In genomic region chr15:100870001-100870774, GRCm38 (mm10) we compare ENCODE assay signal across 8 mouse cellular contexts. TPM values are rescaled to one million over a fixed set of nuclear protein-coding genes. Genes with fewer than 3 reads are reported as not detected.
DNase-seq lines count a peak whose midpoint lies in the region; ATAC-seq and TF ChIP-seq lines count a peak whose summit lies in the region.

No protein-coding gene starts in this region.

- peak overlapping the region; percentile 92 for H3K4me2 ChIP-seq in kidney, embryonic 15.5 days
- H3K4me2 ChIP-seq in neural tube, embryonic 11.5 days (ENCODE audit: low read depth): peak overlapping the region; percentile 78

- H3K36me3 ChIP-seq in kidney, embryonic 15.5 days: no peaks in the 10 kb centered on the region
- H3K36me3 ChIP-seq in neural tube, embryonic 11.5 days (ENCODE audit: control insufficient read depth, insufficient read depth, low read length): no peaks in the 10 kb centered on the region

- 2% methylated on average over 49 of the region's 66 CpGs for WGBS in kidney, embryonic 15.5 days
- 3% methylated on average over 39 of the region's 66 CpGs for WGBS in neural tube, embryonic 11.5 days

- H3K27me3 ChIP-seq in kidney, embryonic 15.5 days: peaks cover 63% of the 10 kb centered on the region
- peaks cover 16% of the 10 kb centered on the region for H3K27me3 ChIP-seq in neural tube, embryonic 11.5 days (ENCODE audit: control insufficient read depth, insufficient read depth, low read length)

- H3K4me1 ChIP-seq in cortical plate, adult 2 months (ENCODE audit: control insufficient read depth, insufficient read depth, low read length): no peaks in the 10 kb centered on the region; the same call in 1 of the 2 replicates
- H3K4me1 ChIP-seq in kidney, embryonic 15.5 days: peaks cover 34% of the 10 kb centered on the region
- peaks cover 16% of the 10 kb centered on the region for H3K4me1 ChIP-seq in neural tube, embryonic 11.5 days (ENCODE audit: control insufficient read depth, insufficient read depth, low read length)

- TF ChIP-seq CTCF in cortical plate, adult 2 months (IDR thresholded peaks at IDR 0.05; ENCODE audit: extremely low read depth, insufficient read depth, low read length): 0 out of 2 replicates have a peak, but pooled peaks have one; percentile 0

- DNase-seq in kidney, adult 18-20 months: peak; percentile 28
- no peak for DNase-seq in kidney, adult 11 months
- DNase-seq in gastrocnemius, postnatal 4 days (ENCODE audit: low spot score in 2 of 2): peak; percentile 57 to 58
- DNase-seq in liver: peak; percentile 51
- peak; percentile 92 for DNase-seq in neural tube, embryonic 11.5 days (ENCODE audit: low spot score)
- DNase-seq in testis, postnatal 14 days (ENCODE audit: low spot score): peak; percentile 66

- TF ChIP-seq POLR2A in cortical plate, adult 2 months (IDR thresholded peaks at IDR 0.05; ENCODE audit: extremely low read depth, insufficient read depth, low read length): peak; percentile 24; the same call in 1 of the 2 replicates

- peak; percentile 75 for ATAC-seq in kidney, embryonic 15.5 days (replicated peaks; ENCODE audit: low FRiP score)
- peak; percentile 75 for ATAC-seq in neural tube, embryonic 11.5 days (ENCODE audit: insufficient read depth, low FRiP score, low TSS enrichment)

- H3K9ac ChIP-seq in kidney, embryonic 15.5 days: peak overlapping the region; percentile 38; the same call in 1 of the 2 replicates
- H3K9ac ChIP-seq in neural tube, embryonic 11.5 days (ENCODE audit: low read length): peak overlapping the region; percentile 52

- no peaks in the 10 kb centered on the region for H3K9me3 ChIP-seq in kidney, embryonic 15.5 days (replicated peaks)
- H3K9me3 ChIP-seq in neural tube, embryonic 11.5 days (ENCODE audit: control insufficient read depth, low read length): no peaks in the 10 kb centered on the region

- H3K4me3 ChIP-seq in cortical plate, adult 2 months (ENCODE audit: insufficient read depth, low read length): peak overlapping the region; percentile 67
- H3K4me3 ChIP-seq in kidney, embryonic 15.5 days (replicated peaks): peak overlapping the region; percentile 83
- H3K4me3 ChIP-seq in neural tube, embryonic 11.5 days (ENCODE audit: low read depth, low read length): peak overlapping the region; percentile 84

- H3K27ac ChIP-seq in cortical plate, adult 2 months (ENCODE audit: insufficient read depth, low read length): peak overlapping the region; percentile 42
- H3K27ac ChIP-seq in kidney, embryonic 15.5 days: no peak overlapping the region
- peak overlapping the region; percentile 82; the same call in 1 of the 2 replicates for H3K27ac ChIP-seq in neural tube, embryonic 11.5 days (ENCODE audit: low read depth, low read length)

RNA-seq across cellular contexts. Expression of gene Scn8a, which starts 0.5 kb away (rescaled TPM):
- polyA plus RNA-seq in cortical plate, adult 2 months (2012; rRNA removed): 111 and 115 TPM in 2 replicates
- total RNA-seq in gastrocnemius, postnatal 4 days (2021): 1 to 10 TPM; 1.2 to 1.9 TPM
- 11.9 and 13.3 TPM in 2 replicates for polyA plus RNA-seq in kidney, embryonic 15.5 days (2015; fragmentation: Nextera tagmentation; extraction: Ambion mirVana)
- 9.7 and 12.7 TPM in 2 replicates for polyA plus RNA-seq in neural tube, embryonic 11.5 days (2014; fragmentation: Nextera tagmentation; extraction: Ambion mirVana)
